Mouse (Mus musculus): ENCODE measurements at regions not wholly inside any gene's neighbourhood (a gene's known extent, or its start where the extent isn't known, plus 50 kb on each side); places are given as distances from the start of the nearest gene placed in this dataset.

DNA sequence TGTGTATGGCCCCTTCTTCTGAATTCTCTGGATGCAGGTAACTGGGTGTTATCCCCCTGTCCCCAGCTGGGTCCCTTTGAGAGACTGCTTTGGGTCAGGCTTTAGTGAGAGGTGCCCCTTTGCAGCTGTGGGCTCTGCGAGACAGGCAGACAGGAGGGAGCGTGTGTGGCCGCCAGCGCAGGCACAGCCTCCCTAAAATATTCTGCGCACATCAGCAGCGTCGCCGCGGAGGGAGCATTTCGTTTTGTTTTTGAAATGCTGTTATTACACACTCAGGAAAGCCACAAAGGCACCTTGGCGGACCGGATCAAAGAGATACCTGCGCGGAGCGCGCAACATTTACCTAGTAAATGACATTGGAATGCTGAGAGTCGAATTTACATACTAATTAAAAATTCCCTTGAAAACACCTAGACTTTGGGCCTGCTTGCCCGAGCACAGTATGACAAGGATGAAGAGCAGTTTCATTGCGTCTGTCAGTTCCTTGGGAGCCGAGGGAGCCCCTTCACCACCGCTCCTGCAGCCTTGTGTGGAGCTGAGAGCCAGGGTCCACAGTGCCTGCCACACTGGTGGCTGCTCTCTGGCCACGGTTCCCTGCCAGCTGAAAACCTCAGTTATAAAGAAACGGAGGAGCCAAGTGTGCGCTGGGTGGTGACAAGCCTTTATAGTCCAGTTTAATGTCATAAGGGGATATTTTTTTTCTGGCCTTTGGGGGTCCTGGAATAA is 89.3 kb upstream of the Pmepa1 start:
- in situ Hi-C loops (cut with MboI; ENCODE audit: unreplicated experiment in 2 of 2), result no loop called here

DNA sequence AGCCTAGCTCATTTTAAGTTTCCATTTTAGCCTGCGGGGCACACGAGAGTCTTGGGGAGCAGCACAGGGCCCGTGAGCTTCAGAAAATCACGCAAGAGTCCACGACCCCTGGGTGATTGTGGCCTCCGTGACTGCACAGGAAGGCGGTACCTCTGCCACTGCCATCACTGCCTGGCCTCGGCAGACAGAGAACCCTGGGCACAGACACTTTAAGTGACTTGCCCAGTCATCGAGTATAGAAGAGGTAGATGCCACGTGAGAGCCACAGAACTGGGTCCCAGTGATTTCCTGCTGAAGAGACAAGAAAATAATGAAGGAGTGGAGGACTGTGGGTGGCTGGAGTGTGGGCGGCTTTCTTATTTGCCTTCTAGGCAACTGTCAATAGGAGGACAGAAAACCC is 90.4 kb upstream of the Pmepa1 start:
- in situ Hi-C loops (cut with MboI; ENCODE audit: unreplicated experiment in 2 of 2), result no loop called here

DNA sequence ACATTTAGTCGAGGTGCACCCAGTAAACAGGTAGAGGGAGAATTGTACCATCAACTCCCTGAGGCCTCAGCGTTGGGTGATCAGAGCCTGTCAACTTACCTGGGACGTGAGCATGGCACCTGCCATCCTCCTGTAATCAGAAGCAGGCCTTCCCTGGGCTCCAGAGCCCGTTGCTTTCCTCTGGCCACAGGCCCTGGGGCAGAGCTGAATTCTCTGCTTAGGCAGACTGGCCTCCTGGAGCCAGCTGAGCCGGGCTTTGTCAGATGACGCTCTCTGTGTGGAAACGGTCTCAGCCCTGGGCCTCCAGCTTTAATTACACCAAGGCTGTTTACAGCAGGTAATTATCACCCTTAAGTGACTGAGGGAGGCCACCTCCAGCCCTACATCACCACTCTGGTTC is 92.6 kb upstream of the Pmepa1 start:
- in situ Hi-C loops (cut with MboI; ENCODE audit: unreplicated experiment in 2 of 2), result no loop called here

DNA sequence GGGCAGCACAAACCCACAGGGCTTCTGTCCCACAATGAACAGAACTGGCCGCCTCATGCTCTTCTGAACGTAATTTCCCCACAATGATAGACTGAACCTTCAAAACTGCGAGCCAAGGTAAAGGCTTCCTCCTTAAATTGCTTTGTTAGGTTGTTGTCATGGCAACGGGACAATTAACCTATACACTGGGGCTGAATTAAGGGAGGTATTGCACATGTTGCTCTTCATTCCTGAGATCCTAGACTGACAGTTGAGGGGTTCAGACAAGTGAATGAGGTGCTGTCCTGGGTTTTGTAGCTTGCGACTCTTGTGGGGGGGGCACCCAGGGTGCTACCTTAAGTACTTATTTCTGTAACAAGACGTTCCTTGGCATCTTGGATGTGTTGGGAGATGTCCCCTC is 100.6 kb upstream of the Pmepa1 start:
- in situ Hi-C loops (cut with MboI; ENCODE audit: unreplicated experiment in 2 of 2), result no loop called here

DNA sequence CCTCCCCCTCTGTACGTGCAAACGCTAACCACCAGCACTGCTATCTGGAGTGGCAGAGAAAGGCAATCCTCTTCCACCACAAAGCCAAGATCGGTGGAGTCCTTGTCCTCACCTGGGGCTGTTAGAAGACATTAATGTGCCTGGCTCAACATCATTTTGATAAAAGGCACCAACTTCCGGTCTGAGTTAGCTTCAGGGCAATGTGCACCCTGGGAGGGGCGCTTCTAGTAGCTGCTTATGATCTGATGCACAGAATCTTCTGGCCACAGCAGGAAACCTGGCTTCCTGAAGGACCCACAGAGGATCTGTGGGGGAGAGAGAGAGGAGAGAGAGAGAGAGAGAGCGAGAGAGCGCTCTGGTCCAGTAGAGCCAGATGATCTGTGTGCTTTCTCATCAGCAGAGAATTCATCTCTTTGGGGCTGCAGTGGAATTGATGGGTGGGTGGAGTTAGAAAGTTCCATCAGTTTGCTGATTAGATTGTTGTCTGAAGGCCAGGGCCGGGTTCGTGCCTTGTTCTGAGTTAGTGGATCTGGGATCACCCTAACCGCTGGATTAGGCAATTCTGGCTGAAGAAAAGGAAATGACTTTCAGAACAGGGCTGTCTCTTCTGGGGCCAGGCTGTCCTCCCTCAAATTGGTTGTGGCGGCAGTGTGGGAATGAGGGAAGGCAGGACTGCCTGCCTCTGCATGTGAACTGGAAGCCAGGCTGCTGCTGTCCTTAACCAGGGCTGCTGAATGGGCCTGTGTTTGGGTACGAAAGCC is 101.3 kb upstream of the Pmepa1 start:
- in situ Hi-C loops (cut with MboI; ENCODE audit: unreplicated experiment in 2 of 2), result no loop called here

DNA sequence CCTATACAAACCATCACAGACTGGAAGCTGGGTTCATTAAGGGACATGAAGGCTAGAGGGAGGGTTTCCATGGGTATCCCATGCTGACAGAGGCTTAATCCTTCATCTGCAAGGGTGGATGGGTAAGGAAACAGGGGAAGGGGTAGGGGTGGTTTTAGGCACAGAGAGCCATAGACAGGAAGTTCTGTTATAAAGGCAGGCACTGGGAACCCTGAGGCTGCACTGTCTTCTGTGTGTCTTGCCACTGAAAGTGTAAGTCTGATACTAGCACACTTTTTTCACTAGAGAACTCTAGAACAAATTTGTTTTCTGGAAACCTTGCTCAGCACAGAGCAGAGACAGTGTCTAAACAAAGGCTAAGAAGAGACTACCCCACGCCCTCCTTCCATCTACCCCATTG is 103.4 kb upstream of the Pmepa1 start:
- in situ Hi-C loops (cut with MboI; ENCODE audit: unreplicated experiment in 2 of 2), result no loop called here

DNA sequence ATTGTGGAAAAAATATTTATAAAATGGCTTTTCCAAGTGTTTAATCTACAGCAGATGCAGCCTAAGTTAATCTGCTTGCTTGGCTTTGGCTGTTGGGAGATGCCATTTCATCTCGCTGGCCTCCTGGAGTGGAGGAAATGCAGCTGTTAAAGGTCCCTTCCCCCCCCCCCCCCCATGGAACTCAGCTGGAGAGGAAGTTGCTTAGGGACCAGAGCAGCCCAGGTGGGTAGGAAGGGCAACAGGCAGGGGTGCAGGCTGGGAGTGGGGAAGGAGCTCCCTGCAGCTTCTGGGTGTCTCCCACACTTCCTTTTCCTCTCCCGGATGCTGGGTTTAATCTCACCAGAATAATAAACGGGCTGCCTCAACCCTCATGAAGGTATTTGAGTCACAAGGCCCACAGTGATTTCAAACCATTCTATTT is 104.0 kb upstream of the Pmepa1 start:
- in situ Hi-C loops (cut with MboI; ENCODE audit: unreplicated experiment in 2 of 2), result no loop called here

DNA sequence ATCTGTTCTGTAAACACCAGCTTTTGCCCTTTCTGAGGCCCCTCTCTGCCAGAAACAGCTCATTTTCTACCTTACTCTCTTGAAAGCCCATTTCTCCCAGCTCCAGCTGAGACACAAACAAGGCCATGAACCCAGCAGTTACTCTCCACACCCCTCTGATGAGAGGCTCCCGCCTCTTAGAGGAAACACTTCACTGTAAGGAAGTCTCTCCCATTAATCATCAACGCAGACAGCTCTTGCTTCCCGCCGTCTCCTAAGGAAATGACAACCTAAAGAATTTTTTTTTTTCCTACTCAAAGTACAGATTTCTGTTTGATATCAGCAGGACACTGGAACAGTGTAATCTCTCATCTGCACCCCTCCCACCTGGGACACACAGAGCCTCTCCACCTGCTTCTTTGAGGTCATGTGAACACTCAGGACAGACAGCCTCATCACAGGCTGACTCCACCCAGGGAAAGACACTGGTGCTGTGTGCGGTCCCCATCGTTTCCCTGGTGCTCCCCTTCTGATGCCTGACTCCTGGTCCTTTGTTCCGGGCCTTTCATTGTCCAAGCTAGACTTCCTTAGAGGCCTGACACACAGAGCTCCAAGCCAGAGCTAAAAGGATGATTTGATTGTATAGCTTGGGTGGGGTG is 106.0 kb upstream of the Pmepa1 start:
- in situ Hi-C loops (cut with MboI; ENCODE audit: unreplicated experiment in 2 of 2), result no loop called here

DNA sequence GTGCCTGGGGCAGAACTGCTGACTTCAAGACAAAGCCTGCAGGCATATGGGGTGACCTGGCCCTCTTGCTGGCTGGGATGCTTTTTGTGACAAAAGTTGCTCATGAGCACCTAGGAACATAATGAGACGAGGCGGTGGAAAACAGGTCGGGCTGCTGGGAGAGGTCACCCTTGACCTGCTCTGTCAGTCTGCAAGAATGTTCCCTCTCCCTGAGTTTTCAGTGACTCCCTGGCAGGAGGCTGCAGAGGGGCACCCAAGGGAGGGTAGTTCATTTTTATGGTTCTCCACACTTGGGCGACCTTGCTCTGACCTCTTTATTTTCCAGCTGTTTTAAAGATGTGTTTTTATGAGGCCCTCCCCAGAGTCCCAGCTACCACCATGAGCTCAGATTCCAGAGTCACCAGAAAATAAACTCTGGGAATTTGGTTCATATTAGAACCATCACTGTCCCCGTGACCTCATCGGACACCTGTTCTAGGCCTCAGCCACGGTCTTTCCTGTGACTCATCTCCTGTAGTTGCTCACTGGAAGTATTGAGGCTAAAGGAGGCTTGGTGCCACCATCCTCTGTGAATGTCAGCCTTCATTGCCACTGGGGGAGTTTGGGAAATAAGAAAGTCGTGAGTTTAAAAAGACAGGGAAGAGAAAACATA is 108.7 kb upstream of the Pmepa1 start:
- in situ Hi-C loops (cut with MboI; ENCODE audit: unreplicated experiment in 2 of 2), result no loop called here

DNA sequence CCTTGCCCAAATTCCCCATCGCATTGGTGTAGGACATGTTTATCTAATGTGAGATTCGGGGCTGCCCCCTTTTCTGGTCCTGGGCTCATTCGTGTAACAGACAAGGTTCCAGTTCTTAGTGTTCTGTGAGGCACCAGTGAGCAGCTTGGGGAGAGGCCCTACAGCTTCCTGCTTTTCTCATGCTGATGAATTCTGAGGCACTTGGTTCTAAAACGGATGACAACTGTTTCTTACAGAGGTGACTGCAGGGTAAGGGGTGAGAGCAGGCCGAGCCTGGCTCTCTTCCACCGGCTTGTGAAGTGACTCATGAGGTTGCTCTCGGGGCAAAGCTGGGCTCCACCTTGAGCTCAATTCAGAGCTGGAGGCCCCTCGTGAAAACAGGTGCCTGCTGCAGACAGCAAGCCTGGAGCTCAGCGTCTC is 109.4 kb upstream of the Pmepa1 start:
- in situ Hi-C loops (cut with MboI; ENCODE audit: unreplicated experiment in 2 of 2), result no loop called here

DNA sequence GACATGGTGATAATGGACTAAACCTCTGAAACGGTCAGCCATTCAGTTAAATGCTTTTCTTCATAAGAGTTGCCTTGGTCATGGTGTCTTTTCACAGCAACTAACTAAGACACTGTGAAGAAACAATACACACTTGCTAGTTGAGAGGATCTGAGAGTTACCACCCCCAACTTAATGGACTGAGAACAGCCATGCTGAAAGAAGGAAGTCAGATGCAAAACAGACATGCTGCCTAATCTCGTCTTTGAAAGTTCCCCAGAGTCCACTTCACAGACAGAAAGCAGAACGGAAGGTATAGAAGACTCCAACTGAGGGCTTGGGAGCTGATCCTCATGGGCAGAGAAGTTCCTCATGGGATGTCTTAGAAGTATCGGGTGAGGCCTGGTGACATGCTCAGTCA is 111.8 kb upstream of the Pmepa1 start:
- in situ Hi-C loops (cut with MboI; ENCODE audit: unreplicated experiment in 2 of 2), result no loop called here

DNA sequence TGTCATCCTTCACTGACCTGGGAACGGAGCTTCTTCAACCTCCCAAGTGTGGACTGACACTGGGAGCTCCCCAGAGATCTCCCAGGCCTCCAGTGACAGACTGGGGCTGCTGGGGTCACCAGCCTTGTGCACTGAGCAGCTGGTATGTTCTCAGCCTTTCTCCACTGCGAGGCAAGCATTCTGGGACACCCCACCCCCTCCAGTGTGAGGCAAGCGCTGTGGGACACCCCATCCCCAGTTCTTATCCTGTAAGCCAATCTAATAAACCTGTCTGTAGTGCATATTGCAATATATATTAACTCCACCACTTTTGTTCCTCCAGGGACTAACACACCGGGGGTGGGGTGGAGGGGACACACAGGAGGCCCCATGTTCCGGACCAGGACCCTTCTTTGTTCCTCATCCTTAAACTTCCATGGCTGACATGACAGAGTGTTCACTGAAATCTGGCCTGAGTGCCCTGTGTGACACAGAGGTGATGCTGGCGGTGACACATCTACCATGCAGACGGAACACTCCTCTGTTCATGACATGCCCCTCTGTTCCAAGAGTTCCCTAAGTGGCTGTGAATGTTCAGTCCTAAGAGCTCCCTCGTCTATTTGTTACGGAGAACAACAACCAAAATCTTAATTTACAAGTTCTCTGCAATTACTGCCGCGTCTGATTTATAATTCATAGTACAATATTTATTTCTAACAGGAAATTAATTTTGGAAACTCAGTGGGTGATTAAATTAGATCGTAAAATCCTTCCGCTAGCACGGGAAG is 116.4 kb upstream of the Pmepa1 start:
- in situ Hi-C loops (cut with MboI; ENCODE audit: unreplicated experiment in 2 of 2), result no loop called here

DNA sequence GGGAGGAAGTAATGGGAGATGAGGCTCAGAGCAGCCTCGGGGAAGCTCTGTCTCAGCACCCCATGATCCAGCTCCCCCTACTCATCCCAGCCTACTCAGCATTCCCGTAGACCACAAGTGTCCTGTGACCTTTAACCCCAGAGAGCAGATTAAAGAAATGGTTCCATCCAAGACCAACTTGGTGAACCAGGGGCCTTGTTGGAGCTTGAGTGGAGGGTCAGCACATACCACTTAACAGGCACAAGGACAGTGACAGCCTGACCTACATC is 116.9 kb upstream of the Pmepa1 start:
- in situ Hi-C loops (cut with MboI; ENCODE audit: unreplicated experiment in 2 of 2), result no loop called here

DNA sequence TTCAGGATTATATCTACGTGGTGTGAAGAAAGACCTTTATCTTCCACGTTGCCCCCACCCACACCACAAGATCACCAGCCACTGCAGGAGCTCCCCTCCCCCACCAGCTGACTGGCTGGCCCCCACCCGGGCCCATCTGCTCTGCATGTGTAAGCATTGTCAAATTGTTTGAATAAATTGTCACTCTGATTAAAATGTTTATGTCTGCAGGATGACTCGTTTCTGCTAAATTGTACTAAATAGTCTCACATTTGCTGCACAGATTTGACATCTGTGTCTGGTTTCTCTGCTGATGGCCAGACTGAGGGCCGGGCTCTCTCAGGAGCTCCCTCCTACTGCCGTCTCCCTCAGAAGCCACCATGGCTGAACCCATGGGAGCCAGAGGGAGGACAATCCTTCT is 119.2 kb upstream of the Pmepa1 start:
- in situ Hi-C loops (cut with MboI; ENCODE audit: unreplicated experiment in 2 of 2), result no loop called here

DNA sequence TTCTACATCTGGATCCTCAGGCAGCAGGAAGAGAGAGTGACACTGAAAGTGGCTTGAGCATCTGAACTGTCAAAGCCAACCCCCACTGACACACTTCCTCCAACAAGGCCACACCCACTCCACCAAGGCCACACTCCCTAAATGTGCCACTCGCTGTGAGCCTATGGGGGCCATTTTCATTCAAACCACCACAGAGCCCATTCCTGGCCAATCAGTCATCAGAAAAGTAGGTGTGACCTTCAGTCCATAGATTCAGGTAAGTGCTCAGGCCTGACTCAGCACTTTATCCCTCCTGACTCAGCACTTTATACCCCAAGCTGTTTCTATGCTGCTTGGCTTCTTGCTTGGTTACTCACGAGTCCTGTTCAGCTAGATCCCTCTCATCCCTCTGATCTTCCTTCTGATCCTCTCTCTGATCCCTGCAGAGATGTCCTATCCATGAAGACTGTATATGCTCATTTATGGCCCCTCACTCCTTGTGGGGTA is 121.6 kb upstream of the Pmepa1 start:
- in situ Hi-C loops (cut with MboI; ENCODE audit: unreplicated experiment in 2 of 2), result no loop called here

DNA sequence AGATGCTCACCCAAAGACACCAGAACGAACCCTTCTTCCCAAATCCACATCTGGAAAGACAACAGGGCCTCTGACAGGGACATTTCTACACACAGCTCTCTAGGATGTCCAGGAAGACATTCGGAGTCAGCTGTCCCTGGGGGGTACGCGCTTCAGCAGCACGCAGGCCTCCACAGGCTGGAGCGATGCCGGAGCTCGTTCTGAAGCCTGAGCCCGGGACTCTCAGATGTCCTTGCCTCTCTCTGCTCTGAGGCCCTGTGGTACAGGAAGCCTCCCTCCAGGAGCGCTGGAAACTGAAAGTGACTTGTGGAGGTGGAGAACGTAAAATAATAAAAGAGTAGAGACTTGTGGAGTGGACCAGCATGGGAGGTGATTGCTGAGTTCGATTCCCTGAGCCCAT is 116.8 kb upstream of the 1700021F07Rik start:
- in situ Hi-C loops (cut with MboI; ENCODE audit: unreplicated experiment in 2 of 2), result no loop called here

DNA sequence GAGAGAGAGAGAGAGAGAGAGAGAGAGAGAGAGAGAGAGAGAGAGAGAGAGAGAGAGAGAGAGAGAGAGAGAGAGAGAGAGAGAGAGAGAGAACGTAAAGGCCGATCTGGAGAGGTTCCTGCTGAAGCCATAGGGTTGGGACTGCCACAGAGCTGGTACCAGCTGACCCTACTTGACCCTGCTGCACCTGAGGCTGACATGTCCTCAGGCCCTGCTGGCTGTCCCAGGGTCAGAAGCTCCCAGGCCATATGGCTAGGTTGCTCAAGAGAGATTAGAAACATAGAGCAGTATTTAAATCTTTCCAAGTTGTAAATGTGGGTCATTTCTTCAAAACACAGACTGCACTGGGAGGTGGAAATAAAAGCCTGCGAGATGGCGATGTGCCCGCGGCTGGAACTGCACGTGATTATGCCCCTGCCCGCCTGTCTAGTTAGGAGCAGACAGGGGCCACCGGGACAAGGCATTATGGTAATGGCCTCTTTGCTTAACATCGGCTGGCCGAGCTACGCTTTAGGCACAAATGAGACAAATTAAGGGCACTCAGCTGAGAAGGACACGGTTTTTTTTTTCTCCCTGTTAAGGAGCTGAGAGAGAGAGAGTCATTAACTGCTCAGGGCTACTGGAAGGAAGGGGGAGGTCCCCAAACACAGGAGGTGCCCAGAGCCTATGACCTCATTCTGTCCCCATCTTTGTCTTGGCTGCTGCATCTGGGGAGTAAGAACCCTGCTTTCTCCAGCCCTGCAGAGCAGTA is 115.9 kb upstream of the 1700021F07Rik start:
- in situ Hi-C loops (cut with MboI; ENCODE audit: unreplicated experiment in 2 of 2), result no loop called here

DNA sequence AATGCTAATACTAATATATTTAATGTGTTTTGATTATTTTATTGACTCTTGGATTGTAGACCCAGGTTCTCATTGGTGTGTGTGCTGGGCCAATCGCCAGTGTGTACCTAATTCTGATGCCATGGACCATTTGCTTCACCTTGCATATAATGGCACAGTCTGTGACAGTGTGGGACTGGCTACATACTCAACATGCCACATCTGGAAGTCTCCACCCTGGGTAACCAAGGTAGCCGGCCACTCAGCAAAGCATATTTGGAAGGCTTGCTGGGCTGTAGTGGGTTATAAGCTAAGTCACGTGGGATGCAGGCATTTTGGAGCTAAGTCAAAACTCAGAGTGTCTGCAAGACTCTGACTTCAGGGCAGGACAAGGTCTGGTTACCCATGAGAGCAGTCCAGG is 115.3 kb upstream of the 1700021F07Rik start:
- in situ Hi-C loops (cut with MboI; ENCODE audit: unreplicated experiment in 2 of 2), result no loop called here

DNA sequence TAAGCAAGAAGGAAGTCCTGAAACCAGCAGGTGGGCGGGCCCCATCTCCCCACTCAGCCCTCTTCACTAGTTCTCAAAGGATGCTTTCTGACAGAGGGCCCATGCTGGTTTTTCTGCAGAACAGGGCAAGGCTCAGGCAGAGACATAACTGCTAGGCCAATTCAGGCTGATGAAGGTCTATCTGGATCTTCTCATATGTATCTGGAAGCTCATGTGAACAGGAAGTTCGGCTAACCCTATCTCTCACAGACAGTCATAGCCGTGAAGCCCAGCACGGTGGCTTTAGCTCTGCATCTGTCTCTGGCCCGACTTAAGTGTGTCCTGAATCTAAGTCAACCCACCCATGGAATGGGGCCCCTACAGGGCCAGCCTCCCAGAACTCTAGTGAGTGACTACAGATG is 113.7 kb upstream of the 1700021F07Rik start:
- in situ Hi-C loops (cut with MboI; ENCODE audit: unreplicated experiment in 2 of 2), result no loop called here

DNA sequence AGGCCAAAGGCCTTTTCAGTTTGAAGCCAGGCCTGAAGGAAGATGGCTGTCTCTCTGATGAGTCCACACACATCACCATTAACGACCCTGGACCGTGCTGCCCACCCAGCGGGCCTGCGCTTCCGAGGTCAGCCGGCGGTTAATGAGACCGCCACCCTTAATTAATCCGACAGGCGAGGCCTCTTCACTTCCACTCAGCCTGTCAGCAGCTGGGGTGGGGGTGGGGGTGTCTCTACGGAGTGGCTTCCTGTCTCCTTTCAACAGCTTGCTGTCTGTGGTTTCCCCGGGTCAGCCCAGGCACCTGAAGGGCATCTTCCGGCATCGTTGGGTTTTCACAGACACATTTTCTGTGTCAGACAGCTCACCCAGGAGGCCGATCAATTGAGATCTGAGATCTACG is 113.0 kb upstream of the 1700021F07Rik start:
- in situ Hi-C loops (cut with MboI; ENCODE audit: unreplicated experiment in 2 of 2), result no loop called here
